Mouse (Mus musculus) natural killer cell, adult 2 months (primary cell): ENCODE measurements around the gene Col9a1.

Experiments used
- DNase-seq, 2 experiments: peaks; one replicate each; pipeline ENCODE4 v3.0.0; 2022; ENCODE audit warnings: low spot score in 2 of 2

The Col9a1 gene

GRCm38 (mm10) chr1:24294979-24295942, 117.9 kb downstream of the Col9a1 start:
- no peak for DNase-seq

GRCm38 (mm10) chr1:24300700-24301099, 123.3 kb downstream of the Col9a1 start:
- no peak for DNase-seq
